Mouse (Mus musculus): Measurements from ENCODE around the gene Ywhae. TPM values are rescaled to one million over a fixed set of nuclear protein-coding genes. Genes with fewer than 3 reads are reported as not detected.
"Not testable (repeated sequence)": the region's sequence is repeated elsewhere in the genome, so short reads cannot be mapped to it uniquely, and the experiment has no call there.

Ywhae gene
- polyA plus RNA-seq (2015; fragmentation: Nextera tagmentation; extraction: Ambion mirVana): 198 and 218 TPM in 2 replicates

DNA sequence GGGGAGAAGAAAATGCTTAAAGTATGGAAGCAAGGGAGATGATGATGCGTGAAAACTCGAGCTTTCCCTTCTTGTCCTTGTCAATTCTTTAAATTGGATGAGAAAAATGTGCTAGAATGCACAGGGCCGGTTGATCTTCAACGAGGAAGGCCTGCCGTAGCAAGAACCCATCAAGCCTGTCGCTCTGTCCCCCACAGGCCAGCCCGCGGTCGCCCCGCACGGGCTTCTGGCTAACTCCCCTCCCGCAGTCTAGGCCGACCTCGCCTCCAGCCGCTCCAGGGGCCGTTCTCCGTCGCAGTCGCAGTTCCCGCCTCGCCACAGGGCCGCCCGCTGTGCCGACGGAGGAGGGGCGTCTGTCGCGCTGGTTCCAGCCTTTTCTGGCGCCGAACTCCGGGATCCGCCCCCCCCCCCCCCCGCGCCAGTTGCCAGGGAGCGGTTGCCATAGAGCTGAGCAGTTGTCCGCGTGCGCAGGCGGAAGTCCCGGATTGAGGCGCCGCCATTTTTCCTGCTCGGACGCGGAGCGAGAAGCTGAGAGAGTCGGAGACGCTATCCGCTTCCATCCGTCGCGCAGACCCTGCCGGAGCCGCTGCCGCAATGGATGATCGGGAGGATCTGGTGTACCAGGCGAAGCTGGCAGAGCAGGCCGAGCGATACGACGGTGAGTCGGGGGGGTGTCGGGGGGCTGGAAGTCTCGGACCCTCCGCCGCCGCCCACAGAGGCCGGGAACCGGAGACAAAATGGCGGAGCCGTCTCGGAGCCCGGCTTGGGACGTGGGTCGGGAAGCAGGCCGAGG is at the start of gene Ywhae:
Gene Ywhae, plus strand, starts transcription at position 436 of the 793 bp plus-strand sequence.
- WGBS (ENCODE audit: insufficient replicate concordance): under 1% methylated on average over 75 of the region's 76 CpGs
- H3K27me3 ChIP-seq: 0 out of 2 replicates have a peak, but pooled peaks cover 5% of the 10 kb centered on the region

DNA sequence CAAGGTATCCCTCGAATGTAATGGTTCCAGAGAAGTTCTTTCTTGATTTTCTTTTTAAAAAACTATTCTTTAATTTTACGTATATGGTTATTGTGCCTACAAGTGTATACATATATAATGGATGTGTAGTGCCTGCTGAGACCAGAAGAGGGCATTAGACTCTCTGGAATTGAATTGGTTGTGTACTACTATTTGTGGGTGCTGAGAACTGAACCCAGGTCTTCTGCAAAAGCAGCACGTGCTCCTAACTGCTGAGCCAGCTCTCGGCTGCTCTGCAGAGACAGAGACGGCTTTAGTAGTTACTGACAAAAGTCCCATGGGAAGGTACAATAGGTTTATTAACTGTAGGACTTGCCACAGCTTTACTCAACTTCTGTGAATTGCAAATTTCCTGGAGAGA is 48.2 kb upstream of the Ywhae start:
- no peak for ATAC-seq (ENCODE audit: insufficient read depth)
- H3K27ac ChIP-seq (replicated peaks): no peak overlapping the region
- peaks cover 60% of the 10 kb centered on the region for H3K36me3 ChIP-seq (replicated peaks)
- no peak overlapping the region for H3K4me2 ChIP-seq
- H3K9me3 ChIP-seq (replicated peaks): no peaks in the 10 kb centered on the region
- peaks cover 36% of the 10 kb centered on the region for H3K4me1 ChIP-seq (replicated peaks)
- no peaks in the 10 kb centered on the region for H3K27me3 ChIP-seq
- H3K4me3 ChIP-seq (replicated peaks): no peak overlapping the region
- H3K9ac ChIP-seq: no peak overlapping the region
- WGBS (ENCODE audit: insufficient replicate concordance): 94% methylated on average over 5 of the region's 5 CpGs

More for the DNA sequence above, at the start of gene Ywhae:
- Histone ChIP-seq H3K9me3 (replicated peaks) (no peaks in the 10 kb centered on the region), H3K27ac (replicated peaks) (peak within 1 kb of the TSS; percentile 83), H3K4me1 (replicated peaks) (peaks cover 52% of the 10 kb centered on the region), H3K4me3 (replicated peaks) (peak within 1 kb of the TSS; percentile 76), H3K4me2 (peak within 1 kb of the TSS; percentile 97), H3K36me3 (replicated peaks) (no peaks in the 10 kb centered on the region; the same call in 1 of the 2 replicates), H3K9ac (peak within 1 kb of the TSS; percentile 83)
- ATAC-seq (ENCODE audit: insufficient read depth): peak; percentile 90

DNA sequence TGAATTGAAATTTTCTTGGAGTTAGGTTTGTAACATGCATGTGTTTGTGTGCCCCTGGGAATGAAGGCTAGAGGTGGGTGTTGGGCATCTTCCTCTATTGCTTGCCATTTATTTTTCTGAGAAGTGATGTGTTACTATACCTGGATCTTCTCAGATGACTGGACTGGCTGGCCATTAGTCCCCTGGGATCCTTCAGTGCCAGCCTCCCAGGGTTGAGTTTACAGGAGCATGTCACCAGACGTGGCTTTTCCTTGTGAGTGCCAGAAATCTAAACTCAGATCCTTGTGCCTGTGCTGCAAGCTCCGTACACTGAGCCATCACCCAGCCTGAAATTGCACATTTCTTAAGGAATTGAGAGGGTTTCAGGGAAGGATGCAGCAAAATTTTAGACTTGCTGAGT is 47.7 kb upstream of the Ywhae start:
- Histone ChIP-seq H3K4me2 (no peak overlapping the region), H3K4me1 (replicated peaks) (peaks cover 34% of the 10 kb centered on the region), H3K27me3 (no peaks in the 10 kb centered on the region), H3K36me3 (replicated peaks) (peaks cover 64% of the 10 kb centered on the region), H3K4me3 (replicated peaks) (no peak overlapping the region), H3K9ac (no peak overlapping the region), H3K9me3 (replicated peaks) (no peaks in the 10 kb centered on the region), H3K27ac (replicated peaks) (no peak overlapping the region)
- WGBS (ENCODE audit: insufficient replicate concordance): 71% methylated on average over 2 of the region's 2 CpGs
- no peak for ATAC-seq (ENCODE audit: insufficient read depth)

DNA sequence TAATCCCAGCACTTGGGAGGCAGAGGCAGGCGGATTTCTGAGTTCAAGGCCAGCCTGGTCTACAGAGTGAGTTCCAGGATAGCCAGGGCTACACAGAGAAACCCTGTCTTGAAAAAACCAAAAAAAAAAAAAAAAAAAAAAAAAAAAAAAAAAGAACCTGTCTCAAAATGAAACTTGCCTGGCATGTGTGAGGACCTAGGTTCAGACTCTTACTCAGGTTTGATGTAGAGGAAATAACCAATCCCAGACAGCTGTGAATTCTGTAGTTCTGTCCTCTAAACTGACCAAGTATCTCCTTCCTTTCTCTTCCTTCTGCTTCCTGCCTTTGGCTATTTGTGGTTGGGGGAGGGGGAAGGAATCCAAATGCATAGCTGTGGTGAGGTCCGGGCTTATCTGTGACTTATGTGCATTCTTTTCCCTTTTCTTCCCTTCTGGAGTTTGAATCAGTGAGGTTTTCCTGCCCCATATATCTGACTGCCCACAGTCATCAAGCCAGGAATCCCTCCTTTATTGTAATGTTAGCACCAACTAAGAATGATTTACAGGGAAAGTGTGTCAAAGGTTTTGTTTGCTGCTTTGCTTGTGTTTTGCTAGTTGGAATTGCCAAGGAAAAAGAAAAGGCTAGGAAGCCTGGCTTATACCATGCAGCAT is 45.2 kb upstream of the Ywhae start:
- no peak overlapping the region for H3K4me2 ChIP-seq
- H3K27me3 ChIP-seq: no peaks in the 10 kb centered on the region
- H3K4me1 ChIP-seq (replicated peaks): peaks cover 16% of the 10 kb centered on the region
- 24% methylated on average over 2 of the region's 2 CpGs for WGBS (ENCODE audit: insufficient replicate concordance)
- H3K36me3 ChIP-seq (replicated peaks): peaks cover 75% of the 10 kb centered on the region
- no peak overlapping the region for H3K9ac ChIP-seq
- no peak for ATAC-seq (ENCODE audit: insufficient read depth)
- H3K27ac ChIP-seq (replicated peaks): 0 out of 2 replicates have a peak overlapping the region, but pooled peaks have one; percentile 2
- H3K9me3 ChIP-seq (replicated peaks): no peaks in the 10 kb centered on the region
- no peak overlapping the region for H3K4me3 ChIP-seq (replicated peaks)

DNA sequence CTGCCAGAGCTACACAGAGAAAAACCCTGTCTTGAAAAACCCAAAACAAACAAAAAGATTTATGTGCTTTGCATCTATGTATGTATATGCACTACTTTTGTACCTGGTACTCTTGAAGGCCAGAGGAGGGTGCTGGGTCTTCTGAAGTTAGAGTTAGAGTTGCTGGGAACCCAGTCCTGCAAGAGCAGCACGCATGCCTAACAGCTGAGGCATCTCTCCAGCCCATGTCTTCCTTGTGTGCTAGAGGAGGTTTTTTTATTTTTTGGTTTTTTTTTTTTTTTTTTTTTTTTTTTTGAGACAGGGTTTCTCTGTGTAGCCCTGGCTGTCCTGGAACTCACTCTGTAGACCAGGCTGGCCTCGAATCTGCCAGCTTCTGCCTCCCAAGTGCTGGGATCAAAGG is 44.5 kb upstream of the Ywhae start:
- WGBS (ENCODE audit: insufficient replicate concordance): 86% methylated on average over 2 of the region's 2 CpGs
- peaks cover 13% of the 10 kb centered on the region for H3K4me1 ChIP-seq (replicated peaks)
- no peak for ATAC-seq (ENCODE audit: insufficient read depth)
- no peak overlapping the region for H3K4me2 ChIP-seq
- H3K4me3 ChIP-seq (replicated peaks): no peak overlapping the region
- H3K27ac ChIP-seq (replicated peaks): 0 out of 2 replicates have a peak overlapping the region, but pooled peaks have one; percentile 2
- no peak overlapping the region for H3K9ac ChIP-seq
- no peaks in the 10 kb centered on the region for H3K9me3 ChIP-seq (replicated peaks)
- H3K36me3 ChIP-seq (replicated peaks): peaks cover 74% of the 10 kb centered on the region
- H3K27me3 ChIP-seq: no peaks in the 10 kb centered on the region

DNA sequence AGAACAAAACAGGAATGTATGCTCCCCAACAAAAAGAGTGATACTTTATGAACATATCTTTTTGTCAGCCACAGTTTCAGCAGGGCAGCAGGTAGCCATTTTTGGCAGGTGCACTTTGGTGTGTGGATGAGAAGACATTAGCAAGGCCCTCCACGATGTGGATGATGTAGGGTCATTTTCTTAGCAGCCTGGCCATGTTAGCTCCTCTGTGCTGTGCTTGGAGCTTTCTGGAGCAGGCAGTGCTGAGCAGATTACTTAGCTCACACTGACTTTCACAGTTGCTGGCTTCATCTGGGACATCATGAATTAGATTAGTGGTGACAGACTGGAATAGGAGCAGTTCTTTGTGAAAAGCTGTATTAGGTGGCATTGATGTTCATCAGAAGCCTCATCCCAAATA is 42.7 kb upstream of the Ywhae start:
- Histone ChIP-seq H3K4me1 (replicated peaks) (peaks cover 13% of the 10 kb centered on the region), H3K27ac (replicated peaks) (no peak overlapping the region), H3K36me3 (replicated peaks) (peaks cover 74% of the 10 kb centered on the region), H3K9me3 (replicated peaks) (no peaks in the 10 kb centered on the region), H3K4me2 (no peak overlapping the region), H3K9ac (no peak overlapping the region), H3K27me3 (no peaks in the 10 kb centered on the region), H3K4me3 (replicated peaks) (no peak overlapping the region)
- WGBS (ENCODE audit: insufficient replicate concordance): 73% methylated on average over 1 of the region's 1 CpGs
- ATAC-seq (ENCODE audit: insufficient read depth): no peak

DNA sequence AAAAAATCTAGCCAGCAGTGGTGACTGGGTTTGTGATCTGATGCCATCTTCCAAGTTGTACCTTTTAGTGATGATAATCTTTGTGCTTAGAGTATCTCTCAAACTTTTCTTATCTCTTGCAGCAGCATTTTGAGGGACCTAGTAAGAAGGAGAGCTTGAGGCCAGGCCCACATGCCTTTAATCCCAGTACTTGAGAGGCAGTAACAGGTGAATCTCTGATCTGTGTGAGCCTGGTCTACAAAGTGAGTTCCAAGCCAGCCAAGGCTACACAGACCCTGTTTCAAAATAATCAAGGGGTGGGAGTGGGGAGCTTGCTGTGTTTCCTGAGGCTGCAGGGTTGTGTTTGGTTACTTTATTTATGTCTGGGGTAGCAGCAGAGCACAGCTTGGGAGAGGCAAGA is 41.6 kb upstream of the Ywhae start:
- no peaks in the 10 kb centered on the region for H3K27me3 ChIP-seq
- H3K4me3 ChIP-seq (replicated peaks): no peak overlapping the region
- ATAC-seq (ENCODE audit: insufficient read depth): no peak
- peaks cover 77% of the 10 kb centered on the region for H3K36me3 ChIP-seq (replicated peaks)
- H3K4me2 ChIP-seq: no peak overlapping the region
- peaks cover 12% of the 10 kb centered on the region for H3K4me1 ChIP-seq (replicated peaks)
- H3K27ac ChIP-seq (replicated peaks): no peak overlapping the region
- H3K9me3 ChIP-seq (replicated peaks): no peaks in the 10 kb centered on the region
- H3K9ac ChIP-seq: no peak overlapping the region

DNA sequence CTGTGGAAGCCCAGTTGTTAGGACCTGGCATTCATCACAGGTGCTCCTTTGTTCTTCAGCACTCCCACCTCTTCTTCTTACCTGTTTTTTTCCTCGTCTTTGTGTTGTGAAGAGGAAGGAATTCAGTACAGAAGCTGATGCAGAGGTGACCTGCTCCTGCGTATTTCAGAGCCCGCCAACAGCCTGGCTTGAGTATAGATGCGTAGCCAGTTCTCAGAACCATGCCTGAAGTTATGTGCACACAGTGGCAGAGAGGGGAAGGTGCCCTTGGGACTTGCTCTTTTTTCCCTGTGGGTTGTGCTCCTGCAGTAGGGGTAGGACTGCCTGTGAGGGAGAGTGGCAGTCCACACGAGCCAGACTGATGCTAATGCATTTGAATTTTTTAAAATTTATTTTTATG is 39.1 kb upstream of the Ywhae start:
- no peak overlapping the region for H3K9ac ChIP-seq
- H3K27ac ChIP-seq (replicated peaks): no peak overlapping the region
- no peaks in the 10 kb centered on the region for H3K9me3 ChIP-seq (replicated peaks)
- 88% methylated on average over 5 of the region's 5 CpGs for WGBS (ENCODE audit: insufficient replicate concordance)
- no peak overlapping the region for H3K4me2 ChIP-seq
- H3K4me3 ChIP-seq (replicated peaks): no peak overlapping the region
- no peak for ATAC-seq (ENCODE audit: insufficient read depth)
- peaks cover 93% of the 10 kb centered on the region for H3K36me3 ChIP-seq (replicated peaks)
- H3K4me1 ChIP-seq (replicated peaks): 0 out of 2 replicates have a peak, but pooled peaks cover 3% of the 10 kb centered on the region
- no peaks in the 10 kb centered on the region for H3K27me3 ChIP-seq

DNA sequence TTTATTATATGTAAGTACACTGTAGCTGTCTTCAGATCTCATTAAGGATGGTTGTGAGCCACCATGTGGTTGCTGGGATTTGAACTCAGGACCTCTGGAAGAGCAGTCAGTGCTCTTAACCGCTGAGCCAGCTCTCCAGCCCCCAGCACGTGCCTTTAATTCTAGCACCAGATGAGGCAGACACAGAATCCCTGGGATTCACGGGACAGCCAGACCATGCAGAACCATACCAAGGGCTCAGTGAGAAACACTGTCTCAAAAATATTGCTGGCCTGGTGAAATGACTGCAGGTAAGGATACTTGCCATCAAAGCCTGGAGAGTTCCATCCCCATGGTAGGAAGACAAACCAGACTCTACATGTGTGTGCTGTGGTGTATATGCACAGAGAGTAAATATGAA is 35.2 kb upstream of the Ywhae start:
- ATAC-seq (ENCODE audit: insufficient read depth); H3K27me3 ChIP-seq; H3K9me3 ChIP-seq (replicated peaks); H3K27ac ChIP-seq (replicated peaks); H3K4me2 ChIP-seq; H3K9ac ChIP-seq; H3K4me1 ChIP-seq (replicated peaks); H3K4me3 ChIP-seq (replicated peaks): not testable (repeated sequence)
- WGBS (ENCODE audit: insufficient replicate concordance): 93% methylated on average over 3 of the region's 3 CpGs
- H3K36me3 ChIP-seq (replicated peaks): peaks cover 97% of the 10 kb centered on the region

DNA sequence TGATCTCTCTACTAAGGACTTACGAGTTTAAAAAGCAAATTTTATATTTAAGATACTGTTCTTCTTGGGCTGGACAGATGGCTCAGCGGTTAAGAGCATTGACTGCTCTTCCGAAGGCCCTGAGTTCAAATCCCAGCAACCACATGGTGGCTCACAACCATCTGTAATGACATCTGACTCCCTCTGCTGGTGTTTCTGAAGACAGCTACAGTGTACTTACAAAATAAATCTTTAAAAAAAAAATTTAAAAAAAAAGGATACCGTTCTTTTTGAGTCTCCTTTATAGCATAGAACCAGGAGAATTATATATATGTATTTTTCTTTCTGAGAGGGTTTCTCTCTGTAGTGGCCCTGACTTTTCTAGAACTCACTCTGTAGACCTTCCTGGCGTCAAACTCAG is 32.1 kb upstream of the Ywhae start:
- no peaks in the 10 kb centered on the region for H3K9me3 ChIP-seq (replicated peaks)
- H3K9ac ChIP-seq: no peak overlapping the region
- no peak overlapping the region for H3K4me2 ChIP-seq
- WGBS (ENCODE audit: insufficient replicate concordance): 88% methylated on average over 5 of the region's 5 CpGs
- H3K27me3 ChIP-seq: no peaks in the 10 kb centered on the region
- no peak overlapping the region for H3K27ac ChIP-seq (replicated peaks)
- H3K4me1 ChIP-seq (replicated peaks): no peaks in the 10 kb centered on the region
- no peak for ATAC-seq (ENCODE audit: insufficient read depth)
- H3K36me3 ChIP-seq (replicated peaks): peaks cover 98% of the 10 kb centered on the region
- no peak overlapping the region for H3K4me3 ChIP-seq (replicated peaks)

DNA sequence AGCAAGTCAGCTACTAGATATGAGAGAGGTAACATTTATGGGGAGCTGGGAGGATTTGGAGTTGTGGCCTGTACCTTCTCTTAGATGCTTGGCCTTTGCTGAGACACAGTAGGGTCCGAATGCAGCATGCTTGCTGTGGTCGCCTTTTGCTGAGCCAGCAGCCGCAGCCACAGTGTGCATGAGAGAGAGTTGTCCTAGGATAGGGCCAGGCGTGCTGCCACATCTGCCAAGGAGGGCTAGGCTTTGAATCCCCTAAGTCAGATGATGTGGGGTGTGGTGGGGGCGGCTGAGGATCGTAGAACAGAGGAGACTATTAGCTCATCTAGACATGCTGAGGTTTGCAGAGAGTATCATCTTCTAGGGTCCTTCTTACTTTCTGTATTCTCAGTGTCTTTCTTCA is 29.9 kb upstream of the Ywhae start:
- Histone ChIP-seq H3K36me3 (replicated peaks) (peaks cover 94% of the 10 kb centered on the region), H3K4me2 (no peak overlapping the region), H3K4me1 (replicated peaks) (no peaks in the 10 kb centered on the region), H3K9me3 (replicated peaks) (no peaks in the 10 kb centered on the region), H3K27me3 (no peaks in the 10 kb centered on the region), H3K9ac (no peak overlapping the region), H3K27ac (replicated peaks) (no peak overlapping the region), H3K4me3 (replicated peaks) (no peak overlapping the region)
- WGBS (ENCODE audit: insufficient replicate concordance): 85% methylated on average over 6 of the region's 6 CpGs
- no peak for ATAC-seq (ENCODE audit: insufficient read depth)
